Mouse (Mus musculus): Measurements from ENCODE around the gene Rnf216.

GRCm38 (mm10) chr5:143038794-143039193, 74.0 kb downstream of the Rnf216 start:
- TF ChIP-seq CTCF (IDR thresholded peaks at IDR 0.05; ENCODE audit: borderline replicate concordance, insufficient read depth, low read length) (no peak), POLR2A (IDR thresholded peaks at IDR 0.05; ENCODE audit: low read depth, low read length) (no peak)
